Mouse (Mus musculus) G1E (cell line): ENCODE data around the gene Hand1. TPM values are rescaled to one million over a fixed set of nuclear protein-coding genes. Genes with fewer than 3 reads are reported as not detected.

Experiments
- ATAC-seq: 2 replicates; pipeline ENCODE4 v1.8.0; 2016; ENCODE audit warnings: mild to moderate bottlenecking; ENCODE audit not compliant: insufficient number of reproducible peaks, poor library complexity, low FRiP score, severe bottlenecking; ENCODE audit errors: extremely low read depth
- DNase-seq: peaks from one replicate; pipeline ENCODE4 v3.0.0; 2012; ENCODE audit warnings: low spot score
- H3K27me3 ChIP-seq: 2 replicates; pipeline ENCODE4 v1.6.1; 2012; ENCODE audit warnings: mild to moderate bottlenecking, low read length, inconsistent platforms; ENCODE audit not compliant: insufficient read depth
- H3K36me3 ChIP-seq: replicated peaks from 2 replicates; pipeline ENCODE3; 2012; ENCODE audit warnings: mild to moderate bottlenecking, inconsistent platforms
- H3K4me1 ChIP-seq: 2 replicates; pipeline ENCODE4 v1.6.1; 2012; ENCODE audit warnings: low read depth, low read length, inconsistent platforms, mixed read lengths; ENCODE audit not compliant: insufficient read depth
- H3K4me3 ChIP-seq: 2 replicates; pipeline ENCODE4 v1.5.1; 2012; ENCODE audit warnings: low read depth, mild to moderate bottlenecking, inconsistent platforms, low read length, moderate library complexity, mixed read lengths
- H3K9me3 ChIP-seq: replicated peaks from 2 replicates; pipeline ENCODE4 v1.6.1; 2012; ENCODE audit warnings: inconsistent platforms
- CTCF ChIP-seq: IDR thresholded peaks from 2 replicates; pipeline ENCODE4 v1.5.1; 2012; ENCODE audit warnings: low read depth, low read length, inconsistent platforms, mixed read lengths
- GATA1 ChIP-seq: IDR thresholded peaks from 2 replicates; pipeline ENCODE4 v1.6.1; 2012; ENCODE audit warnings: borderline replicate concordance, low read length, inconsistent platforms, mixed read lengths
- GATA2 ChIP-seq: IDR thresholded peaks from 2 replicates; pipeline ENCODE4 v1.6.1; 2012; ENCODE audit warnings: low read depth, low read length, inconsistent platforms, borderline replicate concordance
- POLR2AphosphoS5 ChIP-seq: IDR thresholded peaks from 2 replicates; pipeline ENCODE4 v1.6.1; 2012; ENCODE audit warnings: low read depth, low read length, inconsistent platforms; ENCODE audit not compliant: insufficient replicate concordance
- TAL1 ChIP-seq: conservative IDR thresholded peaks from 2 replicates; pipeline ENCODE4 v1.6.1; 2012; ENCODE audit warnings: low read depth, low read length, inconsistent platforms, mixed read lengths
- polyA plus RNA-seq: library from polyadenylated mRNA; stranded (reverse); fragments of >175 nt; gene quantifications from 2 replicates; pipeline ENCODE4 v1.2.3, GENCODE M21; 2012
- total RNA-seq, 2 experiments: library from RNA; stranded (forward) in 1 of 2; stranded (reverse) in 1 of 2; fragments of 200-1000 nt in 1 of 2; fragments of >200 nt in 1 of 2; fragmentation: Nextera tagmentation in 1 of 2; gene quantifications; 2 replicates each; pipeline ENCODE4 v1.2.3; 2014 to 2017

Hand1 gene
- total and polyA plus RNA-seq, 3 experiments, result not detected

DNA sequence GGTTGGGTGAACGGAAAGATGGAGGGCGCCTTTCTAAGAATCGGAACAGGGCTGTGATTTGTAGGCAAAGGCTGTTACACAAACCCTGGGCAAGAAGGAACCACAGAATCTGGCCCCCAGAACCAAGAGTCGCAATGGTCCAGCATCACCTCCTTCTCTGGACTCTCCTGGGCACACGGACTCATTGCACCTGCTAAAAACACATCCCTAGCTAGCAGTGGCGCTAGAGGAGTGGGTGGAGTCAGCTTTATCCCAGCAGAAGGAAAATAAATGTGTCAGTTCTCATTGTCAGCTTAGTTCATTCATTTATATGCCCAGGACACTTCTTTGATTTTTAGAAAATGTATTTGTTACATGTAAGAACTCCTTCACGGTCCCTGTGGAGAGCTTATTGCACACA lies 8.8 kb upstream of the Hand1 start:
- ATAC-seq (no peak), DNase-seq (no peak)
- H3K4me3 ChIP-seq, result no peak overlapping the region
- TF ChIP-seq CTCF (no peak), TAL1 (no peak), GATA1 (no peak), POLR2AphosphoS5 (no peak), GATA2 (no peak)
- no peaks in the 10 kb centered on the region for H3K9me3 ChIP-seq
- H3K4me1 ChIP-seq, result no peaks in the 10 kb centered on the region
- H3K36me3 ChIP-seq, result no peaks in the 10 kb centered on the region
- H3K27me3 ChIP-seq, result peaks cover 27% of the 10 kb centered on the region

DNA sequence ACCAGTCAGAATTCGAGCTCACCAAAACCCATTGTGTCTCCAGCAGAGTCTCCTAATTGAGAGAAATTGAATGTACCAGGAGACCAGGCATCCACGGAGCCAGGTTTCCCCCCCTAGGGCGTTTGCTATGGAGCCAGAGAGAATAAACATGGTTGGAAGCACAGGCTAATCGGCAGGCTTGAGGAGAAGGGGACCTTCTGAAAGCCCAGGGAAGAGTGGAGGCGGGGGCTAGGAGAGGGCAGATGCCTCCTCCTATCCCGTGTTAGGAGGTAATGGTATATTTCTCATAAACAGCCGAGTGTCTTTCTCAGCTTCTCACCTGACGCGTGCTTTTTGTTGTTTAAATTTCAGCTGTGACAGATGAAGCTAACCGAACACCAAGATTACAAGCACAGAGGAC lies 8.4 kb upstream of the Hand1 start:
- H3K4me1 ChIP-seq, result no peaks in the 10 kb centered on the region
- H3K4me3 ChIP-seq, result no peak overlapping the region
- H3K27me3 ChIP-seq, result peaks cover 31% of the 10 kb centered on the region
- TF ChIP-seq GATA1 (no peak), GATA2 (no peak), CTCF (no peak), TAL1 (no peak), POLR2AphosphoS5 (no peak)
- H3K36me3 ChIP-seq, result no peaks in the 10 kb centered on the region
- DNase-seq (no peak), ATAC-seq (no peak)
- no peaks in the 10 kb centered on the region for H3K9me3 ChIP-seq

DNA sequence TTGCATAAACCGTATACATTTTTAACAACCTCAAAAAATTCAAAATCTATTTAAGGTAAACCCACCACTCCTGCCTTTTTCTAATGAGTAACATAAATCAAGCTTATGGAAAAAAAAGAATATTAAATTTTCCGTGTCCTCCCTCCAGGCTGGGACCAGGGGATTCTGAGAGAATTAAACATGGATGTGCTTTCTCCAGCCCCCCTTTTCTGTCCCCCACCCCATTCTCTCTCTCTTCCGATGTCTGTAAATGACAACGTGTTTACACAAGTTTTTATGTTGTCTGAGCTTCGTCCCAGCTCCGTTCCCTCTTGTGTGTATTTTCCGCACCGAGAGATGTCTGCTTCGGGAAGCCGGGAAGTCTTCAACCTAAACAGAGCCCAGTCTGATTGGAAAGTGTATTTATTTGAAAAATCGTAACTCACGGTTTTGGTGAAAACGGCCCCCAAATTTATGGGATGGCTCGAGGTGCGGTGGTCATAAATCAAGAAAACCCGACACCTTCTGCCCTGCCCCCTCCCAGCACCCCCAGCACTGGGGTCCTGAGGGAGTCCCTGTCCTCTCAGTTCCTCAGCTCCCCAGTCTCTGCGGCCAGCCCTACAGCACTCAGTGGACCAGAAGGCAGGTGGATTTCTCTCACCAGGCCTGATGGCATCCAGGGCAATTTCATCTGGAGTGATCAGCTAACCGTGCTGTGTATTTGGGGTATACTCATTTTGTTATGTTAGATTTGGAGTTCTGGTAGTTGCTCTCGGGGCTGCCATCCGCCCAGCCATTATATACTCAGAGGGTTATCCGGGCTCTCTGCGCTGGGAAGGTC lies 5.5 kb upstream of the Hand1 start:
- no peaks in the 10 kb centered on the region for H3K9me3 ChIP-seq
- H3K4me3 ChIP-seq, result no peak overlapping the region
- no peaks in the 10 kb centered on the region for H3K4me1 ChIP-seq
- H3K36me3 ChIP-seq, result no peaks in the 10 kb centered on the region
- peaks cover 38% of the 10 kb centered on the region for H3K27me3 ChIP-seq
- DNase-seq, result no peak
- TF ChIP-seq CTCF (no peak), POLR2AphosphoS5 (no peak), GATA1 (no peak), TAL1 (no peak), GATA2 (no peak)
- no peak for ATAC-seq

DNA sequence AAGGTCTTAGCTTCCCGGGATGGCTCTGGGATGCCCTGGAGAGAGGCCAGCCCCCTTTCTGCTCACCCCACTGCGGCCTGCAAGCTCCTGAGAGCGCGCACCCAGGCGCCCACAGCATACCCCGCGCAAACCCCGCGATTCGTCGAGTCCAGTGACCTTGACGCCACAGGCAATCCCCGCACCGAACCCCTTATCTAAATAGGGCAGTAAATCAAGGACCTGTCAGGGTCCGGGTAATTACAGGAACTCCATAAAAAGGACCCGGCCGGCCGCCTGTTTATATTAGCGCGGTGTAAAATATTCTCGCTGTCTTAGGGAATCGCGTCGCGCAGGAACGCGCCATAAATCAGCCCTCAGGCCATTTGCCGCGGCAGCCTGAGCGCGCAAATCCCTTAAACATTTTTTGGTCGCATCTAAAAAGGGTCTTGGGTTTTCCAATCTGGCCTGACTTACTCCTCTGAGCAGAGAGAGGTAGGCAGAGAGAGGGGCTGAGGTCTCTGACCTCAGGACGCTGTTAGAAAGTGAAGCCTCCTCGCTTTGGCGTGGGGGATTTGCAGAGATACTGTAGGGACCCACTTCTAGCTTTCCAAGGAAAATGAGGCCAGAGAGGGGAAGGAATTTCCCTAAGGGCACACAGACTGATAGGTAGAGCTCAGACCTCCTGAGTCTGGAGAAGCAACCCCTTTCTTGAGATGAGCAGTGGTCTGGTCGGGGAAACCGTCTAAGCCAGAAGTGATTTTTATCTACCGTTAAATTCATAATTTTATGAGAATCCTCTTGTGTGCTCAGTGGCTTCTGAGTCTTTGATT lies 4.5 kb upstream of the Hand1 start:
- ATAC-seq (no peak), DNase-seq (no peak)
- Histone ChIP-seq H3K9me3 (no peaks in the 10 kb centered on the region), H3K4me3 (no peak overlapping the region), H3K27me3 (peaks cover 41% of the 10 kb centered on the region), H3K4me1 (no peaks in the 10 kb centered on the region), H3K36me3 (no peaks in the 10 kb centered on the region)
- TF ChIP-seq POLR2AphosphoS5 (no peak), CTCF (no peak), GATA2 (no peak), GATA1 (no peak)

DNA sequence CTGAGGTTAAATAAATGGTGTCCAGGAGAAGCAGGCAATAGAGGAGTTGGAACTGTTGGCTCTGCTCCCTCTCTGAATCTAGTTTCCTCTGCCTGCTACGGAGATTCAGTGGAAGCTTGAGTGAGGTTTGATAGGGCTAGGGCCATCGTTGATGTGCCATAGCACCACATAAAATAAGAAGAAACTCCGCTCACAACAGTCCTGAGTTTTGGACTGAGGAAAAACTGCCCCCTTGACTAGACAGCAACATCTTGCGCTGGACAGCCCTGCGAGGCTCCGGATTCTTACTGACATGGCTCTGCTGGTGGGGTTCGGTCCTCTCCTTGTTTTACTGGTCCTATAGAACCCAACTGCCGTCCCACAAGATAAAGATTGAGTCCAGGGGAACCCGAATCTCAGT lies 3.8 kb upstream of the Hand1 start:
- H3K9me3 ChIP-seq, result no peaks in the 10 kb centered on the region
- peaks cover 44% of the 10 kb centered on the region for H3K27me3 ChIP-seq
- no peak for DNase-seq
- no peaks in the 10 kb centered on the region; the same call in 1 of the 2 replicates for H3K4me1 ChIP-seq
- ATAC-seq, result no peak
- TF ChIP-seq POLR2AphosphoS5, result no peak
- TF ChIP-seq GATA1, result no peak
- no peak for TF ChIP-seq GATA2
- no peak for TF ChIP-seq TAL1
- no peak for TF ChIP-seq CTCF
- no peaks in the 10 kb centered on the region for H3K36me3 ChIP-seq
- H3K4me3 ChIP-seq, result no peak overlapping the region

DNA sequence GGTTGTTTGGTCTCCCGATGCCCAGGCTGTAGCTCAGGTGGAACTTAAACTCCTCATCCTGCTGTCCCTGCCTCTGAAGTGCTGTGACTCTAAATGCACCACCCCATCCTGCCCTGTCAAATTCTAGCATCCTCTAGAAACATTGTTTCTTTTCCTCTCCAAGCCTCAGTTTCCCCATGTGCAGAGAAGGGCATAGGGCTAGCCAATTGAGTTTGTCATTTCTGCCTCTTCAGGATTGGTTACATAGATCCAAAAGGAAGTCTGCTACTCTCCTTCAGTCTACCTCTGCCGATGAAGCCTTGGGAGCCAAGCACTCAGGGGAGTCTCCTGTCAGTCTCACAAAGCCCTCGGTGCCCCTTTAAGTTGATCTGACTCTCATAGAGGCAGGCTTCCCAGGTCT lies 3.3 kb upstream of the Hand1 start:
- H3K9me3 ChIP-seq, result no peaks in the 10 kb centered on the region
- DNase-seq, result no peak
- H3K4me1 ChIP-seq, result no peaks in the 10 kb centered on the region; the same call in 1 of the 2 replicates
- ATAC-seq, result no peak
- no peak overlapping the region for H3K4me3 ChIP-seq
- H3K36me3 ChIP-seq, result no peaks in the 10 kb centered on the region
- H3K27me3 ChIP-seq, result peaks cover 44% of the 10 kb centered on the region
- TF ChIP-seq GATA1 (no peak), TAL1 (no peak), GATA2 (no peak), CTCF (no peak), POLR2AphosphoS5 (no peak)
